Mouse (Mus musculus): ENCODE results near the gene Slc22a16. TPM values are rescaled to one million over a fixed set of nuclear protein-coding genes. Genes with fewer than 3 reads are reported as not detected.

Gene Slc22a16
- not detected in 2 replicates for total RNA-seq (2023)

GRCm38 (mm10) chr10:40570036-40570435 is at the start of gene Slc22a16:
TSS of gene Slc22a16 (plus strand) at chr10:40570336.

GRCm38 (mm10) chr10:40629656-40630311 is 59.6 kb downstream of the Slc22a16 start, which contains the start of gene Ddo:
TSS of gene Ddo (plus strand) at chr10:40630011.

Other genes starting within 250 kb of the Slc22a16 start
- gene Cdk19, start 230.8 kb upstream of the Slc22a16 start, total RNA-seq (2023): 32.1 and 34.0 TPM in 2 replicates
- not detected in 2 replicates for gene Ddo, start 59.7 kb downstream of the Slc22a16 start, total RNA-seq (2023)
- gene Mettl24, start 112.9 kb downstream of the Slc22a16 start, total RNA-seq (2023): not detected in 2 replicates